Mouse (Mus musculus) right cerebral cortex, postnatal 25 days (tissue): ENCODE results near the gene Prickle4.

Experiments used
- DNase-seq: peaks from one replicate; pipeline ENCODE4 v3.0.0; 2022

Gene Prickle4

GRCm38 (mm10) chr17:47694503-47695336 lies at the start of gene Prickle4:
Gene Prickle4 (minus strand): TSS chr17:47694736.
- DNase-seq: peak; percentile 96

- DNase-seq: no peak
Measured at GRCm38 (mm10) chr17:47744086-47744485, 49.5 kb upstream of the Prickle4 start.

- DNase-seq: no peak
Measured at GRCm38 (mm10) chr17:47742991-47743734, 48.6 kb upstream of the Prickle4 start.

GRCm38 (mm10) chr17:47740186-47740585 lies 45.6 kb upstream of the Prickle4 start:
- DNase-seq: no peak

GRCm38 (mm10) chr17:47738879-47739798 lies 44.6 kb upstream of the Prickle4 start:
- DNase-seq: no peak

GRCm38 (mm10) chr17:47738066-47738878 lies 43.7 kb upstream of the Prickle4 start:
- DNase-seq: peak; percentile 10

GRCm38 (mm10) chr17:47737271-47738065 lies 42.9 kb upstream of the Prickle4 start:
- peak; percentile 73 for DNase-seq

- DNase-seq: peak; percentile 96
Measured at GRCm38 (mm10) chr17:47736856-47737255, 42.3 kb upstream of the Prickle4 start, which contains the start of gene Tfeb. Gene Tfeb (plus strand): TSS chr17:47737030.

GRCm38 (mm10) chr17:47735553-47736100 lies 41.1 kb upstream of the Prickle4 start:
- DNase-seq: no peak

GRCm38 (mm10) chr17:47730633-47731575 lies 36.4 kb upstream of the Prickle4 start:
- no peak for DNase-seq

- DNase-seq: no peak
Measured at GRCm38 (mm10) chr17:47726566-47726965, 32.0 kb upstream of the Prickle4 start, which contains the start of gene Pgc. Gene Pgc (plus strand): TSS chr17:47726842.

- DNase-seq: no peak
Measured at GRCm38 (mm10) chr17:47721183-47721582, 26.6 kb upstream of the Prickle4 start.

- no peak for DNase-seq
Measured at GRCm38 (mm10) chr17:47715037-47715436, 20.5 kb upstream of the Prickle4 start.

- no peak for DNase-seq
Measured at GRCm38 (mm10) chr17:47712889-47713571, 18.5 kb upstream of the Prickle4 start.

GRCm38 (mm10) chr17:47711883-47712282 lies 17.3 kb upstream of the Prickle4 start:
- DNase-seq: no peak

- no peak for DNase-seq
Measured at GRCm38 (mm10) chr17:47710036-47710435, 15.5 kb upstream of the Prickle4 start.

- no peak for DNase-seq
Measured at GRCm38 (mm10) chr17:47708972-47709371, 14.4 kb upstream of the Prickle4 start.

GRCm38 (mm10) chr17:47707961-47708360 lies 13.4 kb upstream of the Prickle4 start:
- no peak for DNase-seq

- DNase-seq: no peak
Measured at GRCm38 (mm10) chr17:47706196-47706595, 11.7 kb upstream of the Prickle4 start.
